Mouse (Mus musculus) G1E (cell line): Measurements from ENCODE around the gene Klf12. TPM values are rescaled to one million over a fixed set of nuclear protein-coding genes. Genes with fewer than 3 reads are reported as not detected.

ENCODE experiments used
- ATAC-seq: 2 replicates; pipeline ENCODE4 v1.8.0; 2016; ENCODE audit warnings: mild to moderate bottlenecking; ENCODE audit not compliant: insufficient number of reproducible peaks, poor library complexity, low FRiP score, severe bottlenecking; ENCODE audit errors: extremely low read depth
- DNase-seq: peaks from one replicate; pipeline ENCODE4 v3.0.0; 2012; ENCODE audit warnings: low spot score
- H3K27me3 ChIP-seq: 2 replicates; pipeline ENCODE4 v1.6.1; 2012; ENCODE audit warnings: mild to moderate bottlenecking, low read length, inconsistent platforms; ENCODE audit not compliant: insufficient read depth
- H3K36me3 ChIP-seq: replicated peaks from 2 replicates; pipeline ENCODE3; 2012; ENCODE audit warnings: mild to moderate bottlenecking, inconsistent platforms
- H3K4me1 ChIP-seq: 2 replicates; pipeline ENCODE4 v1.6.1; 2012; ENCODE audit warnings: low read depth, low read length, inconsistent platforms, mixed read lengths; ENCODE audit not compliant: insufficient read depth
- H3K4me3 ChIP-seq: 2 replicates; pipeline ENCODE4 v1.5.1; 2012; ENCODE audit warnings: low read depth, mild to moderate bottlenecking, inconsistent platforms, low read length, moderate library complexity, mixed read lengths
- H3K9me3 ChIP-seq: replicated peaks from 2 replicates; pipeline ENCODE4 v1.6.1; 2012; ENCODE audit warnings: inconsistent platforms
- CTCF ChIP-seq: IDR thresholded peaks from 2 replicates; pipeline ENCODE4 v1.5.1; 2012; ENCODE audit warnings: low read depth, low read length, inconsistent platforms, mixed read lengths
- GATA1 ChIP-seq: IDR thresholded peaks from 2 replicates; pipeline ENCODE4 v1.6.1; 2012; ENCODE audit warnings: borderline replicate concordance, low read length, inconsistent platforms, mixed read lengths
- GATA2 ChIP-seq: IDR thresholded peaks from 2 replicates; pipeline ENCODE4 v1.6.1; 2012; ENCODE audit warnings: low read depth, low read length, inconsistent platforms, borderline replicate concordance
- POLR2AphosphoS5 ChIP-seq: IDR thresholded peaks from 2 replicates; pipeline ENCODE4 v1.6.1; 2012; ENCODE audit warnings: low read depth, low read length, inconsistent platforms; ENCODE audit not compliant: insufficient replicate concordance
- TAL1 ChIP-seq: conservative IDR thresholded peaks from 2 replicates; pipeline ENCODE4 v1.6.1; 2012; ENCODE audit warnings: low read depth, low read length, inconsistent platforms, mixed read lengths
- polyA plus RNA-seq: library from polyadenylated mRNA; stranded (reverse); fragments of >175 nt; gene quantifications from 2 replicates; pipeline ENCODE4 v1.2.3, GENCODE M21; 2012
- total RNA-seq, 2 experiments: library from RNA; stranded (forward) in 1 of 2; stranded (reverse) in 1 of 2; fragments of 200-1000 nt in 1 of 2; fragments of >200 nt in 1 of 2; fragmentation: Nextera tagmentation in 1 of 2; gene quantifications; 2 replicates each; pipeline ENCODE4 v1.2.3; 2014 to 2017

Klf12 gene
- total and polyA plus RNA-seq, 3 experiments: 0.27 TPM; not detected in 2

DNA sequence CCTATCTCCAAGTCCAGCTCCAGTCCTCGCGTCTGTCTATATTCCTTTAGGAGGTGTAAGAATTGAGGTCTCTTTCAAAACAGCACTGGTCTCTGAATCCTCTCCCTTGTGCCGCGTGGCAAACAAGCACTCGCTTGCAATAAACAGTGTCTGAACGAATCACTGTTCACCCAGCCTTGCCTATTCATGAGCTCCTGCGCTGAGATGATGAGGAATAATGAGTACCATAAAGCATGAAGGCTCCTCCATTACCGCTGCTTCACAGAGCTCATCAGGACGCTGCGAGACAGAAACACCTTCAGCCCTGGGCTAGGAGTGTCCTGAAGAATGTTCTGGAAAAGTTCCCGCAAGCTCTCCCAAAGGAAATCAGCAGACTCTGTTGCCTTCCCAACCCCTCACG, 179.7 kb downstream of the Klf12 start:
- H3K4me3 ChIP-seq: no peak overlapping the region
- TF ChIP-seq CTCF: no peak
- no peak for TF ChIP-seq TAL1
- no peak for TF ChIP-seq GATA1
- no peak for TF ChIP-seq POLR2AphosphoS5
- TF ChIP-seq GATA2: no peak
- DNase-seq (no peak), ATAC-seq (no peak)
- no peaks in the 10 kb centered on the region for H3K27me3 ChIP-seq
- no peaks in the 10 kb centered on the region for H3K36me3 ChIP-seq
- H3K9me3 ChIP-seq: peaks cover 51% of the 10 kb centered on the region
- H3K4me1 ChIP-seq: no peaks in the 10 kb centered on the region

DNA sequence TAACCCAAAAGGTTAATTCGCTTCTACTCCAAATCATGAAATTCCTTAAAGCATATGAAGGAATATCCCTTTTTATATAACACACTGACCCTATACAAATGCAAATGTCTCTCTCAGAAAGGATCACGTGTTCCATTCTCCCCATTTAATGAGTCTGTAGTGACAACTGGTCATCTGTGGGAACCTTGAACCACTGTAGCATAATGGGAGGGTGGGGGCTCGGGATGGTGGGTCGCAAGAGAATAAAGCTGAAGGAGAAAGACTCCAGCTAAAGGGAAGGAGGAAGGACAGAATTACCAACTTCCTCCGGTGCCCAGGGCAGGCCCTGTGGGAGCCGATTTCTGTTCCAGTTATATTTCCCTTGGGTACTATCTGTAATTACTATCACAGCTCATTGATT, 180.7 kb downstream of the Klf12 start:
- Histone ChIP-seq H3K27me3 (no peaks in the 10 kb centered on the region), H3K36me3 (no peaks in the 10 kb centered on the region), H3K9me3 (peaks cover 49% of the 10 kb centered on the region), H3K4me3 (no peak overlapping the region), H3K4me1 (no peaks in the 10 kb centered on the region)
- DNase-seq (no peak), ATAC-seq (no peak)
- TF ChIP-seq CTCF (no peak), GATA1 (no peak), GATA2 (no peak), POLR2AphosphoS5 (no peak), TAL1 (no peak)

DNA sequence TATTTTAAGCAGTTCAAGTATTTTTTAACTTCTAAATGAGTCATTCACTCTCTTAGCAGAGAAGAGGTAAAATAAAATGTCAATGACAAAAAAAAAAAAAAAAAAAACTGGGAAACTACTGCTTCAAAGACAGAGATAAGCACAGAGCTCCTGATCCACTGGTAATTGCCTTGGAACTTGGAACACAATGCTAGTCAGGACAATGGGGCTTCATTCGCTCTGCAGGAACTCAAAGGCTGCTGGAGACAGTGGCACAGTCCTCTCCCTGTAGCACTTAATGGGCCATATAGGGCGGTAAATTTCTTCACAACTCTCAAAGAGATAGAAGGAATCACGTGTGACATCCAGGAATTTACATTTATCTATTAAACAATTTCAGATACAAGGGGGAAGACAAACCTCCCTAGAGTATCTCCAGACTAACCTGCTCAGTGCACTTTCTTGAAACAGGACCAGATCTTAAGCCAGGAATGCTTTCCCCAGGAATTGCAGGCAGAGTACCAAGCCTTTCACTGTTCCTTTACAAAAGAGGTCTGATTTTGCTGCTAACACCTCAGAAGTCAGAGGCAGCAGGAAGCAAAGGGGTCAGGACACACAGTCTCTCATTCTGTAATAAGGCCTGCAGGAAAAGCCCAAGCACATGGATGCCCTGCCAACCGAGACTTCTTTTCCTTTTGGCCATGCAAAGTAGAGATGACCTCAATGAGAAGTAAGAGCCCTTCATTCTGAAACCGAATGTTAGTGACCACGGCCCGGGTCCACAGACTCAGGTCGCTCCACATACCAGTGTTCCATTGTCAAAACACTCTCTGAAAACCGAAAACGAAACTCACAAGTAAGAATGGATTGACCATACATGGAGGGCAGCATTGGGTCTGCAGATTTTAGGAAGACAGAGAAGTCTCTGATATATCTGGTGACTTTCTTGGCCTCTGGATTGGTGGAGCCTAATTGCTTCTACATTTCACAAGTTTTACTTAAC, 187.0 kb downstream of the Klf12 start:
- H3K36me3 ChIP-seq: no peaks in the 10 kb centered on the region
- no peak for ATAC-seq
- no peaks in the 10 kb centered on the region for H3K27me3 ChIP-seq
- no peaks in the 10 kb centered on the region for H3K4me1 ChIP-seq
- H3K4me3 ChIP-seq: no peak overlapping the region
- DNase-seq: no peak
- TF ChIP-seq GATA1: no peak
- no peak for TF ChIP-seq TAL1
- no peak for TF ChIP-seq GATA2
- TF ChIP-seq CTCF: no peak
- no peak for TF ChIP-seq POLR2AphosphoS5
- H3K9me3 ChIP-seq: peaks cover 32% of the 10 kb centered on the region

DNA sequence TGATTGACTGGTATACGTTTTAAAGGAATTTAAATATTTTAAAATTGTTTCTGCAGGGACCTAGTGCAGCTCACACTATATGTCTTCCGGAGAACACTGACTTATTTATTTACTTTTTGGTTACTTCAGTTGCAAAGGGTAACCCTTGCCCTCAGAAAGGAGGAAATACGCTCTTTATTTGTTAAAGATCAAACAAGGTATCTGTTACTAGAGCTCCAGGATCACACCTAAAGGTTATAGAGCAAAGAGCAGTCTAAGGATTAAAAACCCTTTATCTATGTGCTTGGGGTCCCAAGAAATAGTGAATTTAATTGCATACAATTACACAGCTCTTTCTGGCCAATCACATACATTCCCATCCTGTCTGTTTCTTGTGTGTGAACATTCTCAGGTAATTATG, 188.7 kb downstream of the Klf12 start:
- Histone ChIP-seq H3K27me3 (no peaks in the 10 kb centered on the region), H3K4me3 (no peak overlapping the region), H3K9me3 (peaks cover 31% of the 10 kb centered on the region), H3K4me1 (no peaks in the 10 kb centered on the region), H3K36me3 (no peaks in the 10 kb centered on the region)
- no peak for DNase-seq
- no peak for ATAC-seq
- TF ChIP-seq POLR2AphosphoS5: no peak
- TF ChIP-seq GATA1: no peak
- TF ChIP-seq CTCF: no peak
- no peak for TF ChIP-seq TAL1
- TF ChIP-seq GATA2: no peak

DNA sequence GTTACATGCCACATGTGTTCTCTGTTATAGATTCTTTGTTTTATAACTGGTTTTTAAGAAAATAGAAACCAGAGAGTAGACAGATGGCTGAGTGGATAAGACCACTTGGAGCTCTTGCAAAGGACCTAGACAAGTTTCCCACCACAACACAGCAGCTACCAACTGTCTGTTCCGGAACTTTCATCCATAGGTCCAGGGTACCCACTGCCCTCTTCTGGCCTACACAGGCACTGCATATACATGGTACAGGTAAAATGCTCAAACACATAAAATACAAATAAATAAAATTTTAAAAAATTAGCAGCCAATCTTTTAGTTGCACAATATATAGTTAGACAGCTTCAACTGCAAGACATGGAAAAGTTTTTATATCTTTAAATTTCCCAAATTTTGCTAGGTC, 194.0 kb downstream of the Klf12 start:
- Histone ChIP-seq H3K9me3 (peaks cover 24% of the 10 kb centered on the region), H3K4me1 (no peaks in the 10 kb centered on the region), H3K27me3 (no peaks in the 10 kb centered on the region), H3K4me3 (no peak overlapping the region), H3K36me3 (no peaks in the 10 kb centered on the region)
- TF ChIP-seq POLR2AphosphoS5 (no peak), TAL1 (no peak)
- no peak for DNase-seq
- ATAC-seq: 0 out of 2 replicates have a peak, but pooled peaks have one; percentile 0

DNA sequence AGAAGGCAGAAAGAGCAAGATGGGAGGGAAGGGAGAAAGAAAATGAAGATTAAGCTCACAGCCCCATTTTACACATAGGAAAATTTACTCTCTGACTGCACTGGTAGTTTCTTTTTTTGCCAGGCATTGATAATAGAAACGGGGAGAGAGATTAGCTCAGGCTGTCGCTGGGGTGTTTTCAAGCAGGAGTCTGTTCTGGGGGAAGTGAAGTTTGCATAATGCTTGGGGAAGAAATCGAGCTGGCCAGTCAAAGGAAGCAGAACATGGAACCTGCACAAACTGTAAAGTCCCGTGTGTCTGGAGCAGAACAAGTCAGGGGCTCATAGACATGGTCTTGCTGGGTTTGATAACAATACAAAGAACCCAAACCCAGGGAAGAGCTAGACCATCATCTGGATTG, 204.9 kb downstream of the Klf12 start:
- no peaks in the 10 kb centered on the region for H3K4me1 ChIP-seq
- ATAC-seq: no peak
- DNase-seq: no peak
- H3K36me3 ChIP-seq: no peaks in the 10 kb centered on the region
- H3K9me3 ChIP-seq: peaks cover 33% of the 10 kb centered on the region
- TF ChIP-seq GATA1 (no peak), CTCF (no peak), POLR2AphosphoS5 (no peak), TAL1 (no peak)
- H3K27me3 ChIP-seq: no peaks in the 10 kb centered on the region
- no peak overlapping the region for H3K4me3 ChIP-seq
